Mouse (Mus musculus) midbrain, postnatal 0 days (tissue): Measurements from ENCODE around the gene Mcm7. TPM values are rescaled to one million over a fixed set of nuclear protein-coding genes. Genes with fewer than 3 reads are reported as not detected.
A peak's percentile ranks its signal among the peaks of the same experiment; 100 is the strongest.

Experiments
- ATAC-seq: fragments of 200-750 bp; cut with Nextera tagmentation; 2 replicates; pipeline ENCODE4 v1.8.0; 2017; ENCODE audit warnings: moderate number of reproducible peaks, mild to moderate bottlenecking, moderate TSS enrichment, moderate library complexity; ENCODE audit not compliant: low FRiP score
- DNase-seq: peaks from one replicate; pipeline ENCODE4 v3.0.0-alpha.2; 2015; ENCODE audit warnings: low spot score
- H3K27ac ChIP-seq: fragments of 300-500 bp; sonication (generic); 2 replicates; pipeline ENCODE4 v1.5.1; 2014; ENCODE audit warnings: low read depth, mild to moderate bottlenecking, low read length, mixed read lengths
- H3K27me3 ChIP-seq: fragments of 300-500 bp; sonication (generic); 2 replicates; pipeline ENCODE4 v1.6.1; 2014; ENCODE audit warnings: low read length, control low read depth, mixed read lengths; ENCODE audit not compliant: insufficient read depth
- H3K36me3 ChIP-seq: fragments of 300-500 bp; sonication (generic); 2 replicates; pipeline ENCODE4 v1.6.1; 2014; ENCODE audit warnings: low read length, control low read depth, mixed read lengths; ENCODE audit not compliant: insufficient read depth
- H3K4me1 ChIP-seq: fragments of 300-500 bp; sonication (generic); 2 replicates; pipeline ENCODE4 v1.6.1; 2014; ENCODE audit warnings: mild to moderate bottlenecking, control low read depth, antibody characterized with exemption, low read length, mixed read lengths; ENCODE audit not compliant: insufficient read depth
- H3K4me2 ChIP-seq: fragments of 300-500 bp; sonication (generic); 2 replicates; pipeline ENCODE4 v1.6.1; 2014; ENCODE audit warnings: low read depth, mild to moderate bottlenecking, low read length, mixed read lengths; ENCODE audit not compliant: poor library complexity, severe bottlenecking
- H3K4me3 ChIP-seq: fragments of 300-500 bp; sonication (generic); 2 replicates; pipeline ENCODE4 v1.5.1; 2014; ENCODE audit warnings: low read depth, mild to moderate bottlenecking, low read length, moderate library complexity
- H3K9ac ChIP-seq: fragments of 300-500 bp; sonication (generic); replicated peaks from 2 replicates; pipeline ENCODE4 v1.6.1; 2014; ENCODE audit warnings: mild to moderate bottlenecking, low read length, moderate library complexity, mixed read lengths; ENCODE audit not compliant: poor library complexity, severe bottlenecking
- H3K9me3 ChIP-seq: fragments of 300-500 bp; sonication (generic); 2 replicates; pipeline ENCODE4 v1.6.1; 2016; ENCODE audit warnings: low read length, control low read depth
- CTCF ChIP-seq: IDR thresholded peaks from 2 replicates; pipeline ENCODE4 v1.5.1; 2016; ENCODE audit warnings: antibody characterized with exemption, mild to moderate bottlenecking
- WGBS: fragments of 180-500 bp; shearing (Covaris S2); extraction: QIAGEN DNeasy Blood & Tissue Kit; methylation state at CpG from one replicate; pipeline ENCODE4 v1.1.7; 2014; 5-methylcytosine and 5-hydroxymethylcytosine counted together
- polyA plus RNA-seq: library from polyadenylated mRNA; unstranded; fragments of >200 nt; fragmentation: Nextera tagmentation; extraction: Ambion mirVana; gene quantifications from 2 replicates; pipeline ENCODE4 v1.2.1, GENCODE M21; 2015
- total RNA-seq: library from RNA; depleted of rRNA; stranded (reverse); fragments of >200 nt; gene quantifications from 2 replicates; pipeline ENCODE4 v1.2.3, GENCODE M21; 2014

Gene Mcm7
- total and polyA plus RNA-seq, 2 experiments from 2014 or later = 31.0 to 37.9 TPM

DNA sequence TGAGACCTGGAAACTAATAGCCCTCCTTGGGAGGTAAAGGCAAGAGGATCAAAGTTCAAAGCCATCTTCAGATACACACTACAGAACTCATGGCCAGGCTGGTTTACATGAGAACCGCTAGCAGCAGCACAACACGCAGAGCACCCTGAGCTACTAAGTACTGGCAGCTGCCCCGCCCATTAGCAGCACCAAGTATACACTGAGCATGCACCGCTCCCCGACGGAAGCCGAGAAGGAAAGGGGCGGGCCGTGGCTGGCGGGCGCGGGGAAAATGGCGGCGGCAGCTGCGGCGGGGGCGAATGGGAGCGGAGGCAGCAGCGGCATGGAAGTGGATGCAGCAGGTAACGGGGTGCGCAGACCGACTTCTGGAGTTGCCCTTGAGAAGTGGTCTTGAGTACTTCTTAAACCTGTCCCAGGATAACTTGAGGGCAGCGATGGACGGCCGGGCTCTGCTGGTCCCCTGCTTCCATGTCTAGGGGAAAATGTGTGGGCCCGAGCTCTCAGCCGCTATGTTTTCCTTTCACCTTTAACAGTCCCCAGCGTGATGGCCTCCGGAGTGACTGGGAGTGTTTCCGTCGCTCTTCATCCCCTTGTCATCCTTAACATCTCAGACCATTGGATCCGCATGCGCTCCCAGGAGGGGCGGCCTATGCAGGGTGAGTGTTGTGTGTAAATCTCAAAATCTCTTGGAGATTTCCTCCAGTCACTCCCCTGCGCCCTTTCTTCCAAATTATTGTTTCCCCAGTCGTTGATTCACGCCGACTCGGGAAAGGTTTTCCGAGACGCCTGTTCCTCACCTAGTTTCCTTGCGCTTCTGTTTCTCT is 11.2 kb downstream of the Mcm7 start, which contains the start of gene Cops6:
Gene Cops6 (plus strand): TSS at position 230 of the 824 bp plus-strand sequence.
- H3K9ac ChIP-seq = peak within 1 kb of the TSS; percentile 66
- peaks cover 28% of the 10 kb centered on the region; the same call in 1 of the 2 replicates for H3K36me3 ChIP-seq
- under 1% methylated on average over 42 of the region's 42 CpGs for WGBS
- ATAC-seq (peak; percentile 93), DNase-seq (peak; percentile 96)
- H3K4me2 ChIP-seq = peak within 1 kb of the TSS; percentile 74
- no peaks in the 10 kb centered on the region for H3K9me3 ChIP-seq
- peak within 1 kb of the TSS; percentile 59 for H3K4me3 ChIP-seq
- peak within 1 kb of the TSS; percentile 70 for H3K27ac ChIP-seq
- no peaks in the 10 kb centered on the region for H3K27me3 ChIP-seq
- TF ChIP-seq CTCF = peak; percentile 22; the same call in 1 of the 2 replicates
- H3K4me1 ChIP-seq = peaks cover 5% of the 10 kb centered on the region

DNA sequence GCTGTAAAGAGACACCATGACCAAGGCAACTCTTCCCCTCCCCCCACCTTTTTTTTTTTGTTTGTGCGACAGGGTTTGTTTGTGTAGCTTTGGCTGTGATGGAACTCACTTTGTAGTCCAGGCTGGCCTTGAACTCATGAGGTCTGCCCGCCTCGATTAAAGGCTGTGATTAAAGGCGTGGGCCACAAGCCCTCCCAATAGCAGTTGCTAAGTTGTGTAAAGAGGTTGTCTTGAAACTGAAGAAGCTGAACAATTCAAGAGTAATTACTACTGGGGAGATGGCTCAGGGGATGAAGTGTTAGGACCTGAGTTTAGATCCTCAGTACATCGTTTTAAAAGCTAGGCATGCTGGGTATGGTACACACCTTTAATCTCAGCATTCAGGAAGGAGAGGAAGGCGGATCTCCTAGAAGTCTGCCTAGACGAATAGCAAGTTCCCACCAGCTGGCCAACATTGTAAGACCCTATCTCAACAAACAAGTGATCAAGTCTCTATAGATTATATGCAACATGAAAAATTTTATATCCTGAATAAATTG is 11.9 kb downstream of the Mcm7 start:
- H3K4me3 ChIP-seq = peak overlapping the region; percentile 59
- H3K27me3 ChIP-seq = no peaks in the 10 kb centered on the region
- no peak for TF ChIP-seq CTCF
- 63% methylated on average over 7 of the region's 7 CpGs for WGBS
- H3K36me3 ChIP-seq = peaks cover 21% of the 10 kb centered on the region; the same call in 1 of the 2 replicates
- H3K9ac ChIP-seq = 0 out of 2 replicates have a peak overlapping the region, but pooled peaks have one; percentile 66
- H3K4me1 ChIP-seq = peaks cover 5% of the 10 kb centered on the region
- peak overlapping the region; percentile 74 for H3K4me2 ChIP-seq
- no peak for DNase-seq
- H3K9me3 ChIP-seq = no peaks in the 10 kb centered on the region
- 0 out of 2 replicates have a peak overlapping the region, but pooled peaks have one; percentile 70 for H3K27ac ChIP-seq
- ATAC-seq = no peak

GRCm38 (mm10) chr5:138155443-138155976 is 16.7 kb downstream of the Mcm7 start, which contains the start of gene Zfp113:
TSS of gene Zfp113 (minus strand) at chr5:138155744.
- H3K9ac ChIP-seq = peak within 1 kb of the TSS; percentile 91
- under 1% methylated on average over 31 of the region's 31 CpGs for WGBS
- no peaks in the 10 kb centered on the region for H3K27me3 ChIP-seq

DNA sequence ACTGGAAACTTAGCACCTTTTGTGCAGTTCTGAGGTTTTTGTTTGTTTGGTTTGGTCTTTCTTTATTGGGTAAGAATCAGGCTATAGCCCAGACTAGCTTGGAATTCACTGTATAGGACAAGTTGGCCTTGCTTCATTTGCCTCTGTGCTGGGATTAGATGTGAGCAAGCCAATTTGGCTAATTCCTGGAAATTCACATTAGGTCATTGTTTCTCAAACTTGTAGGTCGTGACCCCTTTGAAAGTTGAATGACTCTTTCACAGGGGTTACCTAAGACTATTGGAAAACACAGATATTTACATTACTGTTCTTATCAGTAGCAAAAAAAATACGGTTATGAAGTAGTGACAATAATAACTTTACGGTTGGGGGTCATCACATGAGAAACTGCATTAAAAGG is 17.8 kb downstream of the Mcm7 start:
- DNase-seq = no peak
- Histone ChIP-seq H3K4me2 (peak overlapping the region; percentile 74), H3K27ac (peak overlapping the region; percentile 95), H3K36me3 (peaks cover 16% of the 10 kb centered on the region), H3K27me3 (no peaks in the 10 kb centered on the region), H3K4me3 (peak overlapping the region; percentile 64), H3K9ac (peak overlapping the region; percentile 91; the same call in 1 of the 2 replicates), H3K9me3 (no peaks in the 10 kb centered on the region), H3K4me1 (no peaks in the 10 kb centered on the region; the same call in 1 of the 2 replicates)
- ATAC-seq = no peak
- WGBS = 85% methylated on average over 3 of the region's 3 CpGs
- no peak for TF ChIP-seq CTCF

More at GRCm38 (mm10) chr5:138155443-138155976, 16.7 kb downstream of the Mcm7 start, which contains the start of gene Zfp113:
- TF ChIP-seq CTCF = peak; percentile 98
- peak within 1 kb of the TSS; percentile 64 for H3K4me3 ChIP-seq
- H3K27ac ChIP-seq = peak within 1 kb of the TSS; percentile 95
- peak; percentile 96 for ATAC-seq
- peak; percentile 98 for DNase-seq
- H3K4me1 ChIP-seq = no peaks in the 10 kb centered on the region; the same call in 1 of the 2 replicates
- peaks cover 13% of the 10 kb centered on the region for H3K36me3 ChIP-seq
- no peaks in the 10 kb centered on the region for H3K9me3 ChIP-seq
- peak within 1 kb of the TSS; percentile 74 for H3K4me2 ChIP-seq

DNA sequence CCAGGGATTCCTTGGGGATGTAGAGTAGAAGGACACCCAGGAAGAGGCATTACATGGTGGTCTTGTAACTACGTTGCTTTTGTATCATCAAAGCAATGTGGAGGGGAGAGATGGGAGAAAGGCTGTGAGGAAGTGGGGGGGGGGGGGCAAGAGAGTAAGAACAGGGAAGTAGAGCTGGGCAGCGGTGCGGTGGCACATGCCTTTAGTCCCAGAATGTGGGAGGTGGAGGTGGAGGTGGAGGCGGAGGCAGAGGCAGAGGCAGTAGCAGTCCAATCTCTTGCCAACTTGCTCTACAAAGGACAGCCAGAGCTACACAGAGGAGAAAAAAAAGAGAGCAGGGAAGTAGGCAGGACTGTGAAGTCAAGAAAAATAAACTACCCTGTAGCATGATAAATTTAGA is 33.6 kb downstream of the Mcm7 start:
- 74% methylated on average over 4 of the region's 4 CpGs for WGBS
- H3K4me1 ChIP-seq = no peaks in the 10 kb centered on the region
- ATAC-seq = no peak
- no peak for DNase-seq
- H3K4me2 ChIP-seq = no peak overlapping the region
- no peak overlapping the region for H3K9ac ChIP-seq
- H3K27me3 ChIP-seq = no peaks in the 10 kb centered on the region
- peaks cover 21% of the 10 kb centered on the region for H3K36me3 ChIP-seq
- TF ChIP-seq CTCF = no peak
- no peak overlapping the region for H3K27ac ChIP-seq
- no peak overlapping the region for H3K4me3 ChIP-seq
- H3K9me3 ChIP-seq = no peaks in the 10 kb centered on the region
